Mouse (Mus musculus): ENCODE measurements at regions not wholly inside any gene's neighbourhood (a gene's known extent, or its start where the extent isn't known, plus 50 kb on each side); places are given as distances from the start of the nearest gene placed in this dataset.

DNA sequence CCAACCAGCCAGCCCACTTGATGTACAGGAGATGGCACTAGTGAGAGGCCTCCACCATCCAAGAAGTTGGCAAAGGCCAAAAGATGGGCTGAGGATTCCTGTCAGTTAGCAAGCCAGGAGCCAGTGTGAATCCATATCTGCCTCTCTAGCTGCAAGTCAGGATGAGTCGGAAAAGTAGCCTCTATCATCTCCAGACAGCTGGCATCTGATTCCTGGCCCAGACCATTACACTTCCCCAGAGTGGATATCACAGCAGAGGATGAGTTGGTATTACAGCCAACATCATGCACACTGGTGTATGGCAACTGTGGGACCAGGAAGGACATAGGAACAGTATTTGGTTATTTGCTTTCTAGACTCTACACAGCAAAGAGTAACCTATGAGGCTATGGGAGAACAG lies 77.5 kb downstream of the Ackr3 start:
- H3K9me3 ChIP-seq (replicated peaks), result peaks cover 92% of the 10 kb centered on the region
- DNase-seq (ENCODE audit: low spot score) (no peak), ATAC-seq (ENCODE audit: extremely low read depth, insufficient number of reproducible peaks, low FRiP score, poor library complexity, severe bottlenecking) (no peak)
- TF ChIP-seq TAL1 (conservative IDR thresholded peaks at IDR 0.05; ENCODE audit: low read depth, low read length), result no peak
- TF ChIP-seq CTCF (IDR thresholded peaks at IDR 0.05; ENCODE audit: low read depth, low read length), result no peak
- no peak for TF ChIP-seq POLR2AphosphoS5 (IDR thresholded peaks at IDR 0.05; ENCODE audit: insufficient replicate concordance, low read depth, low read length)
- TF ChIP-seq GATA1 (IDR thresholded peaks at IDR 0.05; ENCODE audit: borderline replicate concordance, low read length), result no peak
- TF ChIP-seq GATA2 (IDR thresholded peaks at IDR 0.05; ENCODE audit: borderline replicate concordance, low read depth, low read length), result no peak
- H3K4me1 ChIP-seq (ENCODE audit: insufficient read depth, low read depth, low read length), result no peaks in the 10 kb centered on the region
- H3K27me3 ChIP-seq (ENCODE audit: insufficient read depth, low read length), result no peaks in the 10 kb centered on the region
- no peaks in the 10 kb centered on the region for H3K36me3 ChIP-seq (replicated peaks)
- no peak overlapping the region for H3K4me3 ChIP-seq (ENCODE audit: low read depth, low read length)

DNA sequence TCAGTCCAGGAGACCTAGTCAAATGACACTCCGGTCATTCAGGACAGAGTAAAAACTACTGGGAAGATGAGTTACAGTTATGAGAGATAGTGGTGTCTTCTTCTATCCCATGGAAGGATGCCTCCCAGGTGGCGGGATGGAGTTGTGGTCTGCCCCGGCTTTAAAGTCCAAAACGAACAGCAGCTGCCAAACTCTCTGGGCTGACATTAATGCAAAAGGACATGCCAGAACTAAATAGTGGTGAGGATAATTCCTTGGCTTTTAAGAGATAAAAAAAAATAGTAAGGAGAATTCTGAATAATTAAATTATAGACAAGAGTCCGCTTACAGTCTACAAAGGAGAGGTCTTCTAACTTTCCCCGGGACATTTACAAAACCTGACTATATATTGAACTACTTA lies 78.2 kb downstream of the Ackr3 start:
- no peak for DNase-seq (ENCODE audit: low spot score)
- no peaks in the 10 kb centered on the region for H3K27me3 ChIP-seq (ENCODE audit: insufficient read depth, low read length)
- no peak overlapping the region for H3K4me3 ChIP-seq (ENCODE audit: low read depth, low read length)
- H3K9me3 ChIP-seq (replicated peaks), result peaks cover 90% of the 10 kb centered on the region
- no peaks in the 10 kb centered on the region for H3K36me3 ChIP-seq (replicated peaks)
- H3K4me1 ChIP-seq (ENCODE audit: insufficient read depth, low read depth, low read length), result no peaks in the 10 kb centered on the region
- ATAC-seq (ENCODE audit: extremely low read depth, insufficient number of reproducible peaks, low FRiP score, poor library complexity, severe bottlenecking), result no peak
- TF ChIP-seq TAL1 (conservative IDR thresholded peaks at IDR 0.05; ENCODE audit: low read depth, low read length) (no peak), POLR2AphosphoS5 (IDR thresholded peaks at IDR 0.05; ENCODE audit: insufficient replicate concordance, low read depth, low read length) (no peak), GATA2 (IDR thresholded peaks at IDR 0.05; ENCODE audit: borderline replicate concordance, low read depth, low read length) (no peak), GATA1 (IDR thresholded peaks at IDR 0.05; ENCODE audit: borderline replicate concordance, low read length) (no peak), CTCF (IDR thresholded peaks at IDR 0.05; ENCODE audit: low read depth, low read length) (no peak)

DNA sequence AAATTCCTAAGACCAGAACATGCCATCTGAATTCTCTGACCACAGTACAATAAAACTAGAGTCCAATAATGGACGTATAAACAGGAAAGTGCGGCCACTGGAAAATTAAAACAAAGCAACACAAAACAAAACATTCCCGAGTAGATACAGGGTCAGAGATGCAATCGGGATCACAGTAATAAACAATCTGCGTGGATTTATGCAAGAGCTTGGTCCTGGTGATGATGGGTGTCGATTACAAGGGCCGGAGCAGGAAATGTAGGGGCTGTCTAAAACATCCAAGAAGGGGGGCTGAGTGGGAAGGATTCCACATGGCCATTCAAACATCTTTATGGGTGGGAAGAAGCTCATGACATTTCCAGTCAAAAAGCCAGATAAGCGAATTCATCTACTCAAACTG lies 78.6 kb downstream of the Ackr3 start:
- DNase-seq (ENCODE audit: low spot score), result no peak

DNA sequence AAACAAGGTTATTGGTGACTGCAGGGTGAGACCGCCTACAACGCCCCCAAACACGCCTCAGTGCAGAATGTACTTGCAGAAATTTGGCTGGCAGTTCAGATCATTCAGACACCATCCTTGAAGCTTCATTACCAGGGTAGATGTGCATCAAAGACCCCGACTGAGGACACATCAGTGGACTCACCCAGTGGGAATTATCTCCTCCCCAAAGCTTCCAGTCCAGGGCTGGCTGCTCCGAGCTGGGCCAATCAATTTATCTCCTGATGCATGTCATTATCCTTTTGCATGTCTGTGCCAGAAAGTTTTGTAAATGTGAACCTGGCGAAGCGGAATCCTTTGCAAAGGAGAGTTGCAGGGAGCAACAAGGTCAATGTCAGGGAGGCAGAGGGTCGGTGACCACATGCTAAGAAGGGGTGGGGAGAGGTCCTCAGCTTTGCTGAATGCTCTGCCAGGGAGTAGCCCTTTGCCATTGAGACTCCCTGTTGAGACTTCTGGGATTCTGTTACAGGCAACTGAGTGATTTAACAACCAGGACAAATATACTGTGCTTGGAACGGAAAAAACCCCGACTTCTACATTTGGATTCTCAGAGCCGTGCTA lies 79.5 kb downstream of the Ackr3 start:
- Histone ChIP-seq H3K27me3 (ENCODE audit: insufficient read depth, low read length) (no peaks in the 10 kb centered on the region), H3K9me3 (replicated peaks) (peaks cover 86% of the 10 kb centered on the region), H3K4me3 (ENCODE audit: low read depth, low read length) (no peak overlapping the region), H3K4me1 (ENCODE audit: insufficient read depth, low read depth, low read length) (no peaks in the 10 kb centered on the region), H3K36me3 (replicated peaks) (no peaks in the 10 kb centered on the region)
- TF ChIP-seq GATA2 (IDR thresholded peaks at IDR 0.05; ENCODE audit: borderline replicate concordance, low read depth, low read length), result no peak
- no peak for TF ChIP-seq GATA1 (IDR thresholded peaks at IDR 0.05; ENCODE audit: borderline replicate concordance, low read length)
- no peak for TF ChIP-seq POLR2AphosphoS5 (IDR thresholded peaks at IDR 0.05; ENCODE audit: insufficient replicate concordance, low read depth, low read length)
- TF ChIP-seq TAL1 (conservative IDR thresholded peaks at IDR 0.05; ENCODE audit: low read depth, low read length), result no peak
- DNase-seq (ENCODE audit: low spot score) (no peak), ATAC-seq (ENCODE audit: extremely low read depth, insufficient number of reproducible peaks, low FRiP score, poor library complexity, severe bottlenecking) (no peak)

More for the DNA sequence above, 78.6 kb downstream of the Ackr3 start:
- ATAC-seq (ENCODE audit: extremely low read depth, insufficient number of reproducible peaks, low FRiP score, poor library complexity, severe bottlenecking), result no peak
- Histone ChIP-seq H3K36me3 (replicated peaks) (no peaks in the 10 kb centered on the region), H3K4me3 (ENCODE audit: low read depth, low read length) (no peak overlapping the region), H3K4me1 (ENCODE audit: insufficient read depth, low read depth, low read length) (no peaks in the 10 kb centered on the region), H3K27me3 (ENCODE audit: insufficient read depth, low read length) (no peaks in the 10 kb centered on the region), H3K9me3 (replicated peaks) (peaks cover 88% of the 10 kb centered on the region)
- no peak for TF ChIP-seq POLR2AphosphoS5 (IDR thresholded peaks at IDR 0.05; ENCODE audit: insufficient replicate concordance, low read depth, low read length)

DNA sequence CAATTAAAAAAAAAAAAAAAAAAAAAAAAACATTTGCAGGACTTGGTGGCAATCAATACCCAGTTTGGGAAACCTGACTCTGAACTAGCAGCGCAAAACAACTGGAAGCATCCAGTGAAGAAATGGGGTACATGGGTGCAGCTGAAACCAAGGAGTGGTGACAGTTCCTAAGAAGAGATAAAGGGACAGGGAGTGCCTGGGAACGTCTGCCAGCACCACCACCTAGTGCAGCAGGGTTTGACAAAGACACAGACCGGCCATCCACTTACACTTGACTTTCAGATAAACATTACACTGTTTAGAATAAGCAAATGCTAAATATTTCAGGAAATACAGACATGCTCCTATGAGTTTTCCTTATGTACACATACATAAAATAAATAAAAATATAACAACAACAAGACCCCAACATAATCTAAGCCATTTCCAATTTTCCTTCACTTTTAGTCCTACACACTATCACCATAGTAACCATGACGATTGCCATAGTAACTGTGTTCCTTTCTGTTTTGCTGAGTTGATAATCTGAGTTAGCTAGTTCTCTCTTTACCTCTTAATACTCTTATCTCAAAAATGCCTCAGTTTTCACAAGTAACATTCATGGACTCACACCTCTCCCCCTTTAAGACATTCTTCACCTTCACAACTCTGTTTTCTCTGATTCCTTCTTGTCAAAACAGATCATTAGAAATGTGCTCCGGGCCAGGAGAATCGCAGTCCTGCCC lies 80.3 kb downstream of the Ackr3 start:
- TF ChIP-seq GATA2 (IDR thresholded peaks at IDR 0.05; ENCODE audit: borderline replicate concordance, low read depth, low read length), result no peak
- no peak for TF ChIP-seq TAL1 (conservative IDR thresholded peaks at IDR 0.05; ENCODE audit: low read depth, low read length)
- TF ChIP-seq CTCF (IDR thresholded peaks at IDR 0.05; ENCODE audit: low read depth, low read length), result no peak
- TF ChIP-seq GATA1 (IDR thresholded peaks at IDR 0.05; ENCODE audit: borderline replicate concordance, low read length), result no peak
- no peak for TF ChIP-seq POLR2AphosphoS5 (IDR thresholded peaks at IDR 0.05; ENCODE audit: insufficient replicate concordance, low read depth, low read length)
- Histone ChIP-seq H3K4me1 (ENCODE audit: insufficient read depth, low read depth, low read length) (no peaks in the 10 kb centered on the region), H3K9me3 (replicated peaks) (peaks cover 87% of the 10 kb centered on the region), H3K27me3 (ENCODE audit: insufficient read depth, low read length) (no peaks in the 10 kb centered on the region), H3K4me3 (ENCODE audit: low read depth, low read length) (no peak overlapping the region), H3K36me3 (replicated peaks) (no peaks in the 10 kb centered on the region)
- DNase-seq (ENCODE audit: low spot score), result no peak
- ATAC-seq (ENCODE audit: extremely low read depth, insufficient number of reproducible peaks, low FRiP score, poor library complexity, severe bottlenecking), result no peak

DNA sequence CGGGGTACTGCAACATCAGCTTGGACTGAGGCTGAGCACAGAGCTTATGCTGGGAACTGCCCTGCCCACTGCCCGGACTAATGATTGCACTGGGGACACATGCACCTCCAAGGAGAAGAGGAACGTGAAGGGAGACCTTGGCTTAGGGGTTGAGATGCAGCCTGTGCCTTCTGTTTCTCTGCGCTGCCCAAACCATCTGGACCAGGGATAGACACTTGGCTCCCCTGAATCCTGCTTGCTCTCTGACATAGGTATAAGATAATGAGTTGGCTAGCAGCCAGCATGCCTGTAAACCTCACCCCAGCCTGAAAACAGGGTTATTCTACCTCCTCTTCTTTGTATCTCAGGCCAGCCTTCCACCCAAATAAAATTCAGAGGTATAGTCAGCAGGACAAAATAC lies 81.5 kb downstream of the Ackr3 start:
- Histone ChIP-seq H3K9me3 (replicated peaks) (peaks cover 89% of the 10 kb centered on the region), H3K4me3 (ENCODE audit: low read depth, low read length) (no peak overlapping the region), H3K4me1 (ENCODE audit: insufficient read depth, low read depth, low read length) (no peaks in the 10 kb centered on the region), H3K36me3 (replicated peaks) (no peaks in the 10 kb centered on the region), H3K27me3 (ENCODE audit: insufficient read depth, low read length) (no peaks in the 10 kb centered on the region)
- ATAC-seq (ENCODE audit: extremely low read depth, insufficient number of reproducible peaks, low FRiP score, poor library complexity, severe bottlenecking), result no peak
- no peak for TF ChIP-seq POLR2AphosphoS5 (IDR thresholded peaks at IDR 0.05; ENCODE audit: insufficient replicate concordance, low read depth, low read length)
- no peak for TF ChIP-seq TAL1 (conservative IDR thresholded peaks at IDR 0.05; ENCODE audit: low read depth, low read length)
- no peak for TF ChIP-seq CTCF (IDR thresholded peaks at IDR 0.05; ENCODE audit: low read depth, low read length)
- no peak for TF ChIP-seq GATA2 (IDR thresholded peaks at IDR 0.05; ENCODE audit: borderline replicate concordance, low read depth, low read length)
- no peak for TF ChIP-seq GATA1 (IDR thresholded peaks at IDR 0.05; ENCODE audit: borderline replicate concordance, low read length)
- no peak for DNase-seq (ENCODE audit: low spot score)
